Mouse (Mus musculus): ENCODE data around the gene Gm8453.
"Not testable (repeated sequence)": the region's sequence is repeated elsewhere in the genome, so short reads cannot be mapped to it uniquely, and the experiment has no call there.

Gm8453 gene

GRCm38 (mm10) chr7:22229384-22229783, at the start of gene Gm8453:
Gm8453 (minus strand) TSS chr7:22229484.
- in situ Hi-C loops (cut with MboI, MseI), result not testable (repeated sequence)

- in situ Hi-C loops (cut with MboI, MseI), result not testable (repeated sequence)
Observed at GRCm38 (mm10) chr7:22201164-22201563, 28.1 kb downstream of the Gm8453 start, which contains the start of gene Gm8653. Gm8653 (minus strand) TSS chr7:22201264.

GRCm38 (mm10) chr7:22189077-22189476, 40.2 kb downstream of the Gm8453 start, which contains the start of gene Vmn1r143:
Vmn1r143 (plus strand) TSS chr7:22189377.
- in situ Hi-C loops (cut with MboI, MseI), result loop anchor here (25.0 kb wide), 1 partner anchor 2002 kb away; the partner anchor contains the start of gene Vmn1r95
